Mouse (Mus musculus): ENCODE measurements at regions not wholly inside any gene's neighbourhood (a gene's known extent, or its start where the extent isn't known, plus 50 kb on each side); places are given as distances from the start of the nearest gene placed in this dataset.

DNA sequence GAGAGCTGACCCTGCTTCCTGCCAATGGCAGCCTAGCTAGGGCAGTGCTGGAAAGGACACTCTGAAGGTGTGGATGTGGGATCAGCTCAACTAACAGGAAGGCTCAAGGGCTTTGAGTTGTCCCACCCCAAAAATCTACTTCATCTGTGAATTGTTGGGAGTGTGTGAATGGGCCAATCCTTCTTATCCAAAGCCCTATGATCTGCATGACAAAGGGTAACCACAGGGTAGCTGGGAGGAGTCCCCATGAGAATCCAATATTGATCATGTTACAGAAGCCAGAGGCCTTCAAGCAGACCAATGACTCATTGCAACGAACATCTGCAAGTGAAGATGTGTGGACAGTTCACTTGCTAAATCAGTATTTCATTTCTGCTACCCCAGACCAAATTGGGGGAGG, 51.1 kb upstream of the Adra1b start:
- DNase-seq (ENCODE audit: low spot score in 2 of 2): no peak

DNA sequence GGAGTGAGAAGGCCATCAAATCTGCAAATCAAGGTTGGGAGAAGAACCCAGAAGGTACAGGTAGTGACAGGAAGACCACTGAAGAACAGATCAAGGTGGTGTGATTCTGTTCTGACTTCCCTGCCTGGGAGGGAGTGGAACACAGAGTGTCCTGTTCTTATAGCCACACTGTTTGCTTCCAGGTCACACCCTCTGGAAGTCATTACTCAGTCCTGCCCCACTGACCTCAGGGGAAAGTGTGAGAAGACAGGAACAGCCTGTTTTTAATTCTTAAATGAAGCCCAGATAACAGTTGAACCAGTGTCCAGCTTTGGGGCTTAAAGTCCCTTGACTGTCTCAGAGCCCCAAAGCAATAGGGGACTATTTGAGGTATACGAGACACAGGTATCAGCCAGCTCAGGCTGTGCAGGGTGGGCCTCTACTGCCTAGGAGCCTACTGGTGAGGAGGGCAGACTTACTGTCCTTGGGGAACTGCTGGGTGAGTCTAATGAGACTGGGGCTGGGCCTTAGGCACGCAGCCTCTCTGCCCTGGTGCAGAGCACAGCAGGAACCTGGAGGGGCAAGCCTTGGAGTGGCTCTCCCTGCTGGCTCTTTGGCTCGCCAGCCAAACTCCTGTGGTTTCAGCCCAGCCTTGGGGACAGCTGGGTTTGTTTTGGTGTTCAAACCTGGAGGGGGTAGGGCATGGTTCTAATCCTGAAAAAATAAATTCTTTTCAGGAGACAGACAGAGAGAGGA, 57.4 kb upstream of the Adra1b start:
- DNase-seq (ENCODE audit: low spot score in 2 of 2): no peak

DNA sequence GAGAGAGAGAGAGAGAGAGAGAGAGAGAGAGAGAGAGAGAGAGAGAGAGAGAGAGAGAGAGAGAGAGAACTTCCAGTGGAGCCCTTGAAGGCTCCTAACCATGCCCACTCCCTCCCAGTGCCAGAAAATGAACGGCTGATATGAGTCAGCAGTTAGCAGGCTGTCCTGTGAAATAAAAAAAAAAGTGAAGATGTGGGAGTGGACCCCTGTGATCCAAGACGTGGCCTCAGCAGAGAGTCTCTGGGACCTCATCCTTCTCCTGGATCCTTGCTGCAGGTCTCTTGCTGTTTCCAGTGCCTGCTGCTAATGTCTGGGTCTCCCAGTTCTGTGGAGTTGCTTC, 57.9 kb upstream of the Adra1b start:
- no peak for DNase-seq (ENCODE audit: low spot score in 2 of 2)

- DNase-seq (ENCODE audit: low spot score in 2 of 2): no peak
Measured at GRCm38 (mm10) chr11:43960348-43961105, 59.5 kb upstream of the Adra1b start.

GRCm38 (mm10) chr11:43961398-43962070, 60.5 kb upstream of the Adra1b start:
- DNase-seq (ENCODE audit: low spot score in 2 of 2): no peak

DNA sequence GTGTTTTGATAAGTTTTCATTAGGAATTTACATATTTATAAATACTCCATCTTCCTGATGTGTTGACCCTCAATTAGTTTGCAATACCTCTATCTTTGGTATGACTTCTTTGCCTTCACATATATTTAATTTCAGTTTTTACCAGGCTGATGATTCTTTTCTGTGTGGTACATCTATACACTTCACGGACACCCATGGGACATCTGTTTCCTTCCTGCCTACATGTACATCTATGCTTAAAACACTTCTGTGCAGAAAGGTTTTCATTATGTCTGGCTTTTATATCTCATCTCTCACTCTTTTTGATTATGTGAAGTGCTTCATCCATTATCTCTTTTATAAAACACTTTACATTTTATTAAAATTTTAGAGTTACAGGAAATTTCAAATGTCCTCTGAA, 66.8 kb upstream of the Adra1b start:
- DNase-seq (ENCODE audit: low spot score in 2 of 2): no peak

- no peak for DNase-seq (ENCODE audit: low spot score in 2 of 2)
Measured at GRCm38 (mm10) chr11:43971886-43972285, 70.9 kb upstream of the Adra1b start.

GRCm38 (mm10) chr11:43976024-43976423, 75.0 kb upstream of the Adra1b start:
- no peak for DNase-seq (ENCODE audit: low spot score in 2 of 2)

DNA sequence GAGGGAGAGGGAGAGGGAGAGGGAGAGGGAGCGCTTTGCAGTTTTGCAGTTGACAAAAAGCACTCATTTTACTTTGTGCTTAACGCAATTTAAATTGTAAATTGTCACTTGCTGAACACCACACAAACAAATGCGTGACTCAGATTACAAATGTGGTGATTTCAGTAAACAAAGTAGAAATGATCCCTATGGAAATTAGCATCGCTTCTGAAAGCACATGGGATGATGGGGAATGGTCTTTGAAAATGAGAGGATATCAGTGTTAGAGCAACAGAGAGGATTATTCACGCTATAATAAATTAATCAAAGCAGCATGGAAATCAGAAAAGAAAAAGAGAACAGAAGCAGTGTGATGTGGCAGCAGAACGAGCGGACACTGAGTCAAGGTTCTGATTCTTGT, 78.4 kb upstream of the Adra1b start:
- no peak for DNase-seq (ENCODE audit: low spot score in 2 of 2)

GRCm38 (mm10) chr11:43980444-43980843, 79.4 kb upstream of the Adra1b start:
- no peak for DNase-seq (ENCODE audit: low spot score in 2 of 2)

DNA sequence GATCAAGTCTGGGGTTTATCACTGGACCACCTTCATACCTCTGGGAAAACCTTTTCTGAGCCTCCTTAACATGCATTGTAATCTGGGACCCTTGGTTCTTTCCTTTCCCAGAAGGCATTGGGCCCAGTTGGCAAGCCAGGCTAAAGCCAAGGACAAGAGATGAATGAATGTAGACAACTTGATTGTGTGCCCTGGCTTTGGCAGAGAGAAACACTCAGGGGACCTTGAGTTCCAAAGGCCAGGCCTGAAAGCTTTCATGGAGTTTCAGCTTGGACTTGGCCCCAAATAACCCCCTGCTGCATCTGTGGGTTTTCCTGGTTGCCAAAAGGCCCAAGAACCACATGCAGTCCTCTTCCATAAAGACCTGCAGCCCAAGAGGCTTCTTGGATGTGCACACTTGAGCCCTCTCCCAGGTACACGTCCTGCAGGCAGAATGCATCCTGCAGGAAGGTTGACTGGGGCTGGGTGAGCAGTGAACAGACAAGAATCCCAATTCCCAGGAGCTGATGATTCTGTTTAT, 89.0 kb upstream of the Adra1b start:
- no peak for DNase-seq (ENCODE audit: low spot score in 2 of 2)

DNA sequence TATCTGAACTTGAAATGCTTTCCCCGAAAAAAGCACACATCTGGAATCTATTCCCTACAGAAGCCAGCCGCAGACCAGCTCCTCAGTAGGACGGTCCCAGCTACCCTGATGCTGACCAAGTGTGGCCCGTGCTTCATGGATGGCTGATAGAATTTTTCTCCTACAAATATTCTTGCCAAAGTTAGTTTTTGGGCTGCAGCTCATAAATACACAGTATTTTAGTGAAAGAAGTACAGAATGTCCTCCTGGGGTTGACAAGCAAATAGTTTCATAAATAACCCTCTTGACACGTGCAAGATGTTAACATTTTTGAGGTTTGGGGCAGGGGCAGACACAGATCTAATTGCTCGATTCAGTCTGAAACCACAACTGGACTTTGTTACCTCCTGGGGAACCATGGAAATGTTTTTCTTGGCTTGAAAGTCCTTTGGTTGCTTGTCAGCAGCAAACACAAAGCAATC, 91.0 kb upstream of the Adra1b start:
- DNase-seq (ENCODE audit: low spot score in 2 of 2): no peak

- DNase-seq (ENCODE audit: low spot score in 2 of 2): no peak
Measured at GRCm38 (mm10) chr11:43998046-43998725, 97.2 kb upstream of the Adra1b start.

GRCm38 (mm10) chr11:44000056-44000455, 99.0 kb upstream of the Adra1b start:
- no peak for DNase-seq (ENCODE audit: low spot score in 2 of 2)

DNA sequence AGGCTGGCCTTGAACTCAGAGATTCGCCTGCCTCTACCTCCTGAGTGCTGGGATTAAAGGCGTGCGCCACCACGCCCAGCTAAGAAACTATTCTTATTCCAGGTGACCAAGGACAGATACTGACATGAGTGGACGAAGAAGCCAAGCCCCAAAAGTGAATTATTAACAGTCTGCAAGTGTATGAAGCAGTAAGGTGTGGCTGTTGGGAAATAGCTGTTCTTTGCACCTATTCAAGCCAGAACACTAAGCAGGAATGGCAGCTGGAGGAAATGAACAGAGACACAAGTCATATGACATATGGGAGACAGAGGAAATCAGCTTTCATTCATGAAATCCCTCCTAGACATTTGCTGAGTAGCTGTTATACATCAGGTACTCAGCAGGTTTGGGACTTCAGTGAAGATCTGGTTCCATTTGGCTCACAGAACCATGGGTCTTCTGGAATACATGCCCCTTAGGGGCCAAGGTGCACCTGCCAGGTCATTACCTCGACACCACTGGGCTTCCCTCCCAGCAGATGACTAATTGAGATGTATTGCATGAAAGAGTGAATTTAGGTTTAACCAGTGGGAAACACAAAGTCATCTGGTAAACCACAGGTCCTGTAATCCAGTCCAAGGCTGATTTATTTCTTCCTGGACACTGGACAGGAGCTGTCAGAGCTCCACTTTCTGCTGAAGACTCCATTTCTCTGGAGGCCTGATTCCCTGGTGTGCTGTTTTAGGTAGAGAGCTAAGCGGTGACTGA, 101.0 kb upstream of the Adra1b start:
- DNase-seq (ENCODE audit: low spot score in 2 of 2): no peak

DNA sequence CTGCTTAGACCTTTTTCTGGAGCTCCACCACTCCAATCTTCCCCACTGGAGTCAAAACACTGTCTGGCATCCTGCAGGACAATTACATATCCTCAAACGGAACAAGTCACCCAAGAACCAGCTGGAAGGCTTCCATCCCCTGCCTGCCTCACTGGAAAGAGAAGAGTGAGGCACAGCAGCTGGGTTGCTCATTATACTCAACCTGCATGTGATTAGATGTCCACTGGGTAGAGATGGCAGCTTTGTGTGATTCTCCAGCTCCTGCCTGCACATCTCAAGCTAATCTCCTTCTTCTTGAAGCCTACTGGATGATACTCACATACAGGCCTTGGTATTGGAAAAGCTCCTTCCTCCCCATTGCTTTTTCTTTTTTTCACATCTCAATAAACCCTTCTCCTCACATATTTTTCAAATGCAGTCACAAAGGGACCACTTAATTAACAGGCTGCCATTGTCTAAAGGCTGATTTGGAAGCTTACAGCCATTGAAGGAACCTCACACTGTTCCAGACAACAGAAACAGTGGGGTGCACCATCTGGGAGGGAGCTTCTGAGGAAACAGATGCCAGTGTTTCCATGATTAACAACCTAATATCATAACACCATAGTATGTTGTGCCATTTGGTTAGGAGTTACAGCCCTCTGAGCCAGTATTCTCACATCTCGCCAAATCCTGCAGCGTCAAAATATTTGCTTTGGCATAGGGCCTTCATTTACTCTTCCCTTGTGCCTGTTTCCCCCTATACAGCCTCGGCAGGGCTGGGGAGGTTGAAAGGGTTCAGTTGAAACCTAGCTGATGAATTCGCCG, 101.9 kb upstream of the Adra1b start:
- DNase-seq (ENCODE audit: low spot score in 2 of 2): no peak

GRCm38 (mm10) chr11:44007526-44008040, 106.6 kb upstream of the Adra1b start:
- DNase-seq (ENCODE audit: low spot score in 2 of 2): no peak

GRCm38 (mm10) chr11:44012314-44012713, 111.3 kb upstream of the Adra1b start:
- no peak for DNase-seq (ENCODE audit: low spot score in 2 of 2)

DNA sequence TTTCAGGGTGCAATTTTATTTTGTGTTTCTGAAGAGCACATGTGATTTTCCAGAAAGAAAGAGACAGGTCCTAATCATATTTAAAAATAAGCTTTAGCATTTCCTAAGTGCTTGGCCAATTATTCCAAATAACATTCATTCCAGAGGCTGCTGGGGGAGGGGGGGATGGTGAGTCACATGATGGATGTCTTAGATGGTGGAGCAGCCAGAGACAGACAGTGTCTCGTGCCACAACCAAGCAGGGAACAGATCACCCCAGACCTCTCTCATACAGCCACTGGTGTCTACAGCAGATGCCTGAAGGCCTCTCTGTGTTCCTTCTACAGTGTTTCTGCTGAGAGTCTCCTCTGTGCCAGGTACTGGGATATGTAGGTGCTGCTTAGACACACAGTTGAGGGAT, 112.8 kb upstream of the Adra1b start:
- DNase-seq (ENCODE audit: low spot score in 2 of 2): no peak

DNA sequence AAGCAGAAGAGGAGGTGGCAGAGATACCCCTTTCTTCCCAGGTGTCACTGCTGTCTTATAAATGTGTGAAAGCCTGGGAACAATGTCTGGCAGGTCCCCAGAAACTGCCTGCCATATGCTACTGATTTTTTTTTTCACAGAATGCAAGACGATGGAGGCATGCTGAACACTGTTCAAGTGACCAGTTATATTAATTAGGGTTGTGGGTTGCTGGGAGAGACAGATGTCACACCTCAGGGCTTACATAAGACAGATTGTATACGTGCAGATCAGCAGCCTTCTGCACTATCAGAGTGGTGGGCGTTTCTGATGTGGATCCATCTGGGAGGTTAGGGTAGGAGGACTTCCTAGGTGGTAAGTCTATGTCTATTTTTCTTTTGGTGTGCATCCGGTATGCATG, 120.6 kb upstream of the Adra1b start:
- no peak for DNase-seq (ENCODE audit: low spot score in 2 of 2)
